Mouse (Mus musculus) gastrocnemius, adult 18-20 months (tissue): Measurements from ENCODE around the gene Ebf4. TPM values are rescaled to one million over a fixed set of nuclear protein-coding genes. Genes with fewer than 3 reads are reported as not detected.
"Not testable (repeated sequence)": the region's sequence is repeated elsewhere in the genome, so short reads cannot be mapped to it uniquely, and the experiment has no call there.

Experiments
- DNase-seq: peaks from one replicate; pipeline ENCODE4 v3.0.0; 2021; ENCODE audit warnings: low spot score
- total RNA-seq, 2 experiments: library from RNA; stranded (reverse); gene quantifications; 2 replicates each; pipeline ENCODE4 v1.2.3; 2021

Ebf4 gene
- total RNA-seq, 2 experiments from 2014 or later = 0.27 to 0.43 TPM

- no peak for DNase-seq
Measured at GRCm38 (mm10) chr2:130295331-130296133, 563 bp downstream of the Ebf4 start.

GRCm38 (mm10) chr2:130296134-130296745 lies 1.3 kb downstream of the Ebf4 start:
- no peak for DNase-seq

- no peak for DNase-seq
Measured at GRCm38 (mm10) chr2:130297580-130297979, 2.6 kb downstream of the Ebf4 start.

- no peak for DNase-seq
Measured at GRCm38 (mm10) chr2:130303014-130303413, 8.0 kb downstream of the Ebf4 start.

- DNase-seq = no peak
Measured at GRCm38 (mm10) chr2:130327057-130327456, 32.1 kb downstream of the Ebf4 start.

- DNase-seq = no peak
Measured at GRCm38 (mm10) chr2:130329502-130329901, 34.5 kb downstream of the Ebf4 start.

GRCm38 (mm10) chr2:130335112-130335511 lies 40.1 kb downstream of the Ebf4 start:
- DNase-seq = no peak

GRCm38 (mm10) chr2:130340464-130341219 lies 45.7 kb downstream of the Ebf4 start:
- DNase-seq = no peak

- no peak for DNase-seq
Measured at GRCm38 (mm10) chr2:130341220-130341580, 46.2 kb downstream of the Ebf4 start.

- no peak for DNase-seq
Measured at GRCm38 (mm10) chr2:130350376-130350775, 55.4 kb downstream of the Ebf4 start.

GRCm38 (mm10) chr2:130351758-130352339 lies 56.9 kb downstream of the Ebf4 start:
- no peak for DNase-seq

GRCm38 (mm10) chr2:130353411-130353810 lies 58.4 kb downstream of the Ebf4 start:
- no peak for DNase-seq

GRCm38 (mm10) chr2:130353889-130354288 lies 58.9 kb downstream of the Ebf4 start:
- no peak for DNase-seq

GRCm38 (mm10) chr2:130357551-130357950 lies 62.6 kb downstream of the Ebf4 start:
- no peak for DNase-seq

- DNase-seq = no peak
Measured at GRCm38 (mm10) chr2:130358852-130359251, 63.9 kb downstream of the Ebf4 start.

- no peak for DNase-seq
Measured at GRCm38 (mm10) chr2:130362511-130363026, 67.6 kb downstream of the Ebf4 start.

GRCm38 (mm10) chr2:130365211-130366094 lies 70.5 kb downstream of the Ebf4 start:
- no peak for DNase-seq

- no peak for DNase-seq
Measured at GRCm38 (mm10) chr2:130367386-130367785, 72.4 kb downstream of the Ebf4 start.

GRCm38 (mm10) chr2:130373026-130373425 lies 78.1 kb downstream of the Ebf4 start:
- not testable (repeated sequence) for DNase-seq

GRCm38 (mm10) chr2:130374951-130375350 lies 80.0 kb downstream of the Ebf4 start:
- DNase-seq = no peak

GRCm38 (mm10) chr2:130383205-130383604 lies 88.2 kb downstream of the Ebf4 start:
- no peak for DNase-seq
